In the genomic region with DNA sequence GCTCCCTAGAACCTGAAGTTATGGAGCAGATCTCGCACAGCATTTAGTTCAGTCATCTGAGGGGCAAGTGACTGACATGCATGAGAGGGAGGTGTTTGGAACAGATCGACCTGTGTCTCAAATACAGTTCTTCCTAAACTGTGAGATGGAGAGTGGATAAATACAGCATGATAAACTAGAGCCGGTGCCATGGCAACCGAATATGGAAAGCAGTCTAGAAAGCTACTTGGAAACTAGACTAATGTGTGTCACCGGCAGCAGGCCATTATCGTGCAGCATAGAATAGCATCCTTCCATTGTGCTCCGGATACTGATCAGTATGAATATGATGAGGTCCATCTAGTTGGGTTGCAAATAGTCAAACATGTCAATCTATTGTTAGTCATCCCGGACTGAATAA, we compare ENCODE assay signal across 12 mouse cellular contexts. TPM values are rescaled to one million over a fixed set of nuclear protein-coding genes. Genes with fewer than 3 reads are reported as not detected.
DNase-seq lines count a peak whose midpoint lies in the region; ATAC-seq lines count a peak whose summit lies in the region.
"Had no signal": no experiment of that assay in that cellular context is flagged by ENCODE, and none has a peak within 500 bp of the region (broad histone marks: within the 10 kb centered on the region; RNA-seq: fewer than 3 reads in every experiment).

No protein-coding gene starts in this region.

- 73% methylated on average over 8 of the region's 8 CpGs for WGBS in forebrain, embryonic 16.5 days
- WGBS in kidney, embryonic 16.5 days = 92% methylated on average over 8 of the region's 8 CpGs

- peaks cover 4% of the 10 kb centered on the region for H3K4me1 ChIP-seq in forebrain, embryonic 16.5 days (replicated peaks; ENCODE audit: control insufficient read depth, insufficient read depth, low read length)
- peaks cover 29% of the 10 kb centered on the region for H3K4me1 ChIP-seq in kidney, embryonic 16.5 days (ENCODE audit: insufficient read depth, low read length)

- DNase-seq in kidney, adult 18-20 months = peak; percentile 2
- DNase-seq in kidney, postnatal 14 days = no peak
- peak; percentile 66 for DNase-seq in layer of hippocampus, adult 9-11 months
- peak; percentile 46 to 70 for DNase-seq in right cerebral cortex, postnatal 36 days (ENCODE audit: low spot score in 2 of 2)
- DNase-seq in kidney, adult 8-10 months = no peak
- DNase-seq: heart, postnatal 10 days; kidney, postnatal 10 days had no signal

- H3K27ac ChIP-seq in forebrain, embryonic 16.5 days (ENCODE audit: low read length) = no peak overlapping the region
- H3K27ac ChIP-seq in kidney, embryonic 16.5 days (ENCODE audit: low read length) = no peak overlapping the region
- H3K27ac ChIP-seq: limb, embryonic 13.5 days; macrophage had no signal

- no peak overlapping the region for H3K9ac ChIP-seq in forebrain, embryonic 16.5 days (replicated peaks; ENCODE audit: low read depth, low read length)
- H3K9ac ChIP-seq in kidney, embryonic 16.5 days (replicated peaks; ENCODE audit: low read length) = no peak overlapping the region
- H3K9ac ChIP-seq: limb, embryonic 13.5 days had no signal

- no peaks in the 10 kb centered on the region for H3K27me3 ChIP-seq in forebrain, embryonic 16.5 days (replicated peaks; ENCODE audit: control insufficient read depth, insufficient read depth, low read length)
- H3K27me3 ChIP-seq in kidney, embryonic 16.5 days (ENCODE audit: insufficient read depth, low read length) = no peaks in the 10 kb centered on the region
- H3K27me3 ChIP-seq: CH12.LX; limb, embryonic 13.5 days had no signal

- H3K4me2 ChIP-seq in forebrain, embryonic 16.5 days (ENCODE audit: low read length) = no peak overlapping the region
- H3K4me2 ChIP-seq in kidney, embryonic 16.5 days (replicated peaks; ENCODE audit: low read depth, low read length) = no peak overlapping the region
- H3K4me2 ChIP-seq: limb, embryonic 13.5 days had no signal

- no peaks in the 10 kb centered on the region for H3K9me3 ChIP-seq in forebrain, embryonic 16.5 days (ENCODE audit: control insufficient read depth, low read length)
- no peaks in the 10 kb centered on the region for H3K9me3 ChIP-seq in kidney, embryonic 16.5 days (ENCODE audit: low read length)

- peak; percentile 63 for ATAC-seq in forebrain, embryonic 16.5 days
- no peak for ATAC-seq in kidney, embryonic 16.5 days (ENCODE audit: low FRiP score, low TSS enrichment)

- no peak overlapping the region for H3K4me3 ChIP-seq in forebrain, embryonic 16.5 days (replicated peaks; ENCODE audit: low read length)
- H3K4me3 ChIP-seq in kidney, embryonic 16.5 days (ENCODE audit: low read length) = no peak overlapping the region
- H3K4me3 ChIP-seq: limb, embryonic 13.5 days had no signal

- no peaks in the 10 kb centered on the region for H3K36me3 ChIP-seq in forebrain, embryonic 16.5 days (ENCODE audit: control insufficient read depth, insufficient read depth)
- no peaks in the 10 kb centered on the region for H3K36me3 ChIP-seq in kidney, embryonic 16.5 days (ENCODE audit: insufficient read depth, low read length)
- H3K36me3 ChIP-seq: limb, embryonic 13.5 days had no signal

RNA-seq across cellular contexts. Expression of a gene that starts 17.5 kb away (rescaled TPM):
- polyA plus RNA-seq in forebrain, embryonic 16.5 days (2015; fragmentation: Nextera tagmentation; extraction: Ambion mirVana) = 24.9 and 26.3 TPM in 2 replicates
- polyA plus RNA-seq in kidney, embryonic 16.5 days (2015; fragmentation: Nextera tagmentation; extraction: Ambion mirVana) = 23.5 and 27.6 TPM in 2 replicates

RNA-seq across cellular contexts. Expression of a gene that starts 17.7 kb away (rescaled TPM):
- polyA plus RNA-seq in forebrain, embryonic 16.5 days (2015; fragmentation: Nextera tagmentation; extraction: Ambion mirVana) = 4.6 and 5.8 TPM in 2 replicates
- polyA plus RNA-seq in kidney, embryonic 16.5 days (2015; fragmentation: Nextera tagmentation; extraction: Ambion mirVana) = 1.4 and 1.6 TPM in 2 replicates

Comparison
In these comparisons a context has a peak if more than half of its experiments do, and no peak if none do; other contexts are left out.
1. DNase-seq: peak in kidney, adult 18-20 months (single experiment), layer of hippocampus, adult 9-11 months (single experiment) and right cerebral cortex, postnatal 36 days (2 of 2); none in kidney, postnatal 14 days (single experiment) and kidney, adult 8-10 months (0 of 2).